Mouse (Mus musculus) midbrain, embryonic 13.5 days (tissue): ENCODE data around the gene Gm42421. TPM values are rescaled to one million over a fixed set of nuclear protein-coding genes. Genes with fewer than 3 reads are reported as not detected.
A peak's percentile ranks its signal among the peaks of the same experiment; 100 is the strongest.

Experiments used
- ATAC-seq: fragments of 200-750 bp; cut with Nextera tagmentation; 2 replicates; pipeline ENCODE4 v1.8.0; 2017; ENCODE audit warnings: mild to moderate bottlenecking, moderate TSS enrichment, moderate library complexity
- H3K27ac ChIP-seq: fragments of 300-500 bp; sonication (generic); 2 replicates; pipeline ENCODE4 v1.5.1; 2015; ENCODE audit warnings: inconsistent platforms, mild to moderate bottlenecking, moderate library complexity
- H3K27me3 ChIP-seq: fragments of 300-500 bp; sonication (generic); 2 replicates; pipeline ENCODE4 v1.6.1; 2015; ENCODE audit warnings: mild to moderate bottlenecking, inconsistent platforms
- H3K36me3 ChIP-seq: fragments of 300-500 bp; sonication (generic); 2 replicates; pipeline ENCODE4 v1.6.1; 2015; ENCODE audit warnings: mild to moderate bottlenecking, inconsistent platforms
- H3K4me1 ChIP-seq: fragments of 300-500 bp; sonication (generic); replicated peaks from 2 replicates; pipeline ENCODE4 v1.6.1; 2015; ENCODE audit warnings: inconsistent platforms
- H3K4me2 ChIP-seq: fragments of 300-500 bp; sonication (generic); replicated peaks from 2 replicates; pipeline ENCODE4 v1.6.1; 2015; ENCODE audit warnings: moderate library complexity, mild to moderate bottlenecking, inconsistent platforms
- H3K4me3 ChIP-seq: fragments of 300-500 bp; sonication (generic); replicated peaks from 2 replicates; pipeline ENCODE4 v1.5.1; 2015; ENCODE audit warnings: mild to moderate bottlenecking, inconsistent platforms
- H3K9ac ChIP-seq: fragments of 300-500 bp; sonication (generic); replicated peaks from 2 replicates; pipeline ENCODE4 v1.6.1; 2015; ENCODE audit warnings: mild to moderate bottlenecking, inconsistent platforms
- H3K9me3 ChIP-seq: fragments of 300-500 bp; sonication (generic); 2 replicates; pipeline ENCODE4 v1.6.1; 2016; ENCODE audit warnings: mild to moderate bottlenecking, inconsistent platforms
- WGBS: fragments of 180-500 bp; shearing (Covaris S2); methylation state at CpG from one replicate; pipeline ENCODE4 v1.1.7; 2015; 5-methylcytosine and 5-hydroxymethylcytosine counted together
- polyA plus RNA-seq: library from polyadenylated mRNA; unstranded; fragments of >200 nt; fragmentation: Nextera tagmentation; extraction: Ambion mirVana; gene quantifications from 2 replicates; pipeline ENCODE4 v1.2.1, GENCODE M21; 2015

Gene Gm42421
- polyA plus RNA-seq, 1 experiment from 2014 or later = 2.3 TPM

GRCm38 (mm10) chr5:143916221-143916620, 11.8 kb upstream of the Gm42421 start:
- Histone ChIP-seq H3K4me3 (no peak overlapping the region), H3K27ac (no peak overlapping the region), H3K4me1 (peaks cover under 1% of the 10 kb centered on the region), H3K36me3 (peaks cover 50% of the 10 kb centered on the region), H3K4me2 (no peak overlapping the region), H3K9me3 (no peaks in the 10 kb centered on the region), H3K9ac (no peak overlapping the region), H3K27me3 (no peaks in the 10 kb centered on the region)
- 92% methylated on average over 9 of the region's 9 CpGs for WGBS
- no peak for ATAC-seq

GRCm38 (mm10) chr5:143917418-143917817, 10.6 kb upstream of the Gm42421 start:
- H3K27ac ChIP-seq = no peak overlapping the region
- H3K4me1 ChIP-seq = no peaks in the 10 kb centered on the region
- no peak overlapping the region for H3K4me2 ChIP-seq
- no peak overlapping the region for H3K4me3 ChIP-seq
- 51% methylated on average over 5 of the region's 5 CpGs for WGBS
- H3K36me3 ChIP-seq = peaks cover 58% of the 10 kb centered on the region
- no peaks in the 10 kb centered on the region for H3K9me3 ChIP-seq
- no peaks in the 10 kb centered on the region for H3K27me3 ChIP-seq
- H3K9ac ChIP-seq = no peak overlapping the region
- ATAC-seq = no peak

- no peak overlapping the region for H3K9ac ChIP-seq
- no peaks in the 10 kb centered on the region for H3K4me1 ChIP-seq
- H3K4me3 ChIP-seq = no peak overlapping the region
- no peaks in the 10 kb centered on the region for H3K27me3 ChIP-seq
- WGBS = 91% methylated on average over 3 of the region's 3 CpGs
- no peaks in the 10 kb centered on the region for H3K9me3 ChIP-seq
- ATAC-seq = no peak
- no peak overlapping the region for H3K27ac ChIP-seq
- no peak overlapping the region for H3K4me2 ChIP-seq
- H3K36me3 ChIP-seq = peaks cover 65% of the 10 kb centered on the region
Measured at GRCm38 (mm10) chr5:143918120-143918519, 9.9 kb upstream of the Gm42421 start.

GRCm38 (mm10) chr5:143924781-143925452, 3.1 kb upstream of the Gm42421 start:
- 89% methylated on average over 6 of the region's 6 CpGs for WGBS
- Histone ChIP-seq H3K4me1 (no peaks in the 10 kb centered on the region), H3K27me3 (no peaks in the 10 kb centered on the region), H3K4me2 (no peak overlapping the region), H3K27ac (no peak overlapping the region), H3K9me3 (no peaks in the 10 kb centered on the region), H3K36me3 (peaks cover 83% of the 10 kb centered on the region), H3K9ac (no peak overlapping the region), H3K4me3 (no peak overlapping the region)
- no peak for ATAC-seq

GRCm38 (mm10) chr5:143929291-143929690, 1.3 kb downstream of the Gm42421 start:
- Histone ChIP-seq H3K4me1 (no peaks in the 10 kb centered on the region), H3K27ac (no peak overlapping the region), H3K9ac (no peak overlapping the region), H3K9me3 (no peaks in the 10 kb centered on the region), H3K27me3 (no peaks in the 10 kb centered on the region), H3K36me3 (peaks cover 73% of the 10 kb centered on the region), H3K4me3 (no peak overlapping the region), H3K4me2 (no peak overlapping the region)
- ATAC-seq = no peak
- 96% methylated on average over 4 of the region's 4 CpGs for WGBS

- no peaks in the 10 kb centered on the region for H3K9me3 ChIP-seq
- H3K4me2 ChIP-seq = no peak overlapping the region
- H3K36me3 ChIP-seq = peaks cover 60% of the 10 kb centered on the region
- no peak overlapping the region for H3K9ac ChIP-seq
- H3K4me1 ChIP-seq = no peaks in the 10 kb centered on the region
- no peak overlapping the region for H3K4me3 ChIP-seq
- no peak overlapping the region for H3K27ac ChIP-seq
- H3K27me3 ChIP-seq = no peaks in the 10 kb centered on the region
- WGBS = 97% methylated on average over 12 of the region's 12 CpGs
- no peak for ATAC-seq
Measured at GRCm38 (mm10) chr5:143930656-143931055, 2.7 kb downstream of the Gm42421 start.

GRCm38 (mm10) chr5:143931863-143932580, 4.0 kb downstream of the Gm42421 start:
- H3K4me3 ChIP-seq = no peak overlapping the region
- H3K9ac ChIP-seq = no peak overlapping the region

GRCm38 (mm10) chr5:143932831-143933230, 4.9 kb downstream of the Gm42421 start, which contains the start of gene Rsph10b:
Gene Rsph10b (plus strand): TSS chr5:143933035.
- WGBS = 14% methylated on average over 8 of the region's 8 CpGs
- H3K9ac ChIP-seq = no peak within 1 kb of the TSS
- peaks cover 42% of the 10 kb centered on the region for H3K36me3 ChIP-seq
- ATAC-seq = 0 out of 2 replicates have a peak, but pooled peaks have one; percentile 17
- H3K4me3 ChIP-seq = no peak within 1 kb of the TSS
- no peaks in the 10 kb centered on the region for H3K9me3 ChIP-seq
- H3K4me1 ChIP-seq = no peaks in the 10 kb centered on the region
- 0 out of 2 replicates have a peak within 1 kb of the TSS, but pooled peaks have one; percentile 17 for H3K4me2 ChIP-seq
- no peak within 1 kb of the TSS for H3K27ac ChIP-seq
- no peaks in the 10 kb centered on the region for H3K27me3 ChIP-seq

More at GRCm38 (mm10) chr5:143931863-143932580, 4.0 kb downstream of the Gm42421 start:
- peaks cover 46% of the 10 kb centered on the region for H3K36me3 ChIP-seq
- ATAC-seq = no peak
- no peaks in the 10 kb centered on the region for H3K27me3 ChIP-seq
- no peak overlapping the region for H3K27ac ChIP-seq
- H3K4me1 ChIP-seq = no peaks in the 10 kb centered on the region
- 94% methylated on average over 6 of the region's 6 CpGs for WGBS
- no peak overlapping the region for H3K4me2 ChIP-seq
- no peaks in the 10 kb centered on the region for H3K9me3 ChIP-seq

- ATAC-seq = no peak
- Histone ChIP-seq H3K9me3 (no peaks in the 10 kb centered on the region), H3K4me3 (no peak overlapping the region), H3K27ac (no peak overlapping the region), H3K27me3 (no peaks in the 10 kb centered on the region), H3K4me2 (no peak overlapping the region), H3K9ac (no peak overlapping the region), H3K36me3 (peaks cover 38% of the 10 kb centered on the region), H3K4me1 (no peaks in the 10 kb centered on the region)
- 88% methylated on average over 11 of the region's 11 CpGs for WGBS
Measured at GRCm38 (mm10) chr5:143933414-143933813, 5.4 kb downstream of the Gm42421 start.

- 94% methylated on average over 1 of the region's 1 CpGs for WGBS
- ATAC-seq = no peak
- Histone ChIP-seq H3K9me3 (no peaks in the 10 kb centered on the region), H3K9ac (no peak overlapping the region), H3K36me3 (peaks cover 33% of the 10 kb centered on the region), H3K27ac (no peak overlapping the region), H3K4me3 (no peak overlapping the region), H3K4me2 (no peak overlapping the region), H3K27me3 (no peaks in the 10 kb centered on the region), H3K4me1 (no peaks in the 10 kb centered on the region)
Measured at GRCm38 (mm10) chr5:143933875-143934274, 5.9 kb downstream of the Gm42421 start.

- H3K4me1 ChIP-seq = no peaks in the 10 kb centered on the region
- H3K36me3 ChIP-seq = peaks cover 15% of the 10 kb centered on the region
- no peaks in the 10 kb centered on the region for H3K27me3 ChIP-seq
- ATAC-seq = no peak
- H3K4me2 ChIP-seq = no peak overlapping the region
- H3K4me3 ChIP-seq = no peak overlapping the region
- WGBS = 92% methylated on average over 9 of the region's 9 CpGs
- no peak overlapping the region for H3K9ac ChIP-seq
- H3K9me3 ChIP-seq = no peaks in the 10 kb centered on the region
- no peak overlapping the region for H3K27ac ChIP-seq
Measured at GRCm38 (mm10) chr5:143936156-143936555, 8.2 kb downstream of the Gm42421 start.

GRCm38 (mm10) chr5:143941588-143941987, 13.6 kb downstream of the Gm42421 start:
- H3K4me3 ChIP-seq = no peak overlapping the region
- no peaks in the 10 kb centered on the region; the same call in 1 of the 2 replicates for H3K9me3 ChIP-seq
- H3K9ac ChIP-seq = no peak overlapping the region
- no peak for ATAC-seq
- H3K27me3 ChIP-seq = no peaks in the 10 kb centered on the region
- no peak overlapping the region for H3K4me2 ChIP-seq
- 0 out of 2 replicates have a peak, but pooled peaks cover 2% of the 10 kb centered on the region for H3K36me3 ChIP-seq
- H3K4me1 ChIP-seq = no peaks in the 10 kb centered on the region
- 23% methylated on average over 10 of the region's 10 CpGs for WGBS
- H3K27ac ChIP-seq = no peak overlapping the region
